Mouse (Mus musculus) layer of hippocampus, adult 18-20 months (tissue): ENCODE data around the gene Slc15a5. TPM values are rescaled to one million over a fixed set of nuclear protein-coding genes. Genes with fewer than 3 reads are reported as not detected.
A peak's percentile ranks its signal among the peaks of the same experiment; 100 is the strongest.
"Not testable (repeated sequence)": the region's sequence is repeated elsewhere in the genome, so short reads cannot be mapped to it uniquely, and the experiment has no call there.

Experiments used
- DNase-seq, 2 experiments: peaks; one replicate each; pipeline ENCODE4 v3.0.0; 2022; ENCODE audit warnings: low spot score in 2 of 2
- long read RNA-seq: library from polyadenylated mRNA; stranded (forward); transcript quantifications from one replicate; pipeline ENCODE4 v2.0.0, GENCODE M21; 2021
- total RNA-seq, 2 experiments: library from RNA; stranded (reverse); gene quantifications; 2 replicates each; pipeline ENCODE4 v1.2.3; 2021

The Slc15a5 gene
- not detected for total RNA-seq
- long read RNA-seq, result 0 reads

GRCm38 (mm10) chr6:138079816-138080215 lies at the start of gene Slc15a5:
Gene Slc15a5 (minus strand): TSS chr6:138079916.
- no peak for DNase-seq

- no peak for DNase-seq
Measured at GRCm38 (mm10) chr6:138128392-138129335, 48.9 kb upstream of the Slc15a5 start.

DNA sequence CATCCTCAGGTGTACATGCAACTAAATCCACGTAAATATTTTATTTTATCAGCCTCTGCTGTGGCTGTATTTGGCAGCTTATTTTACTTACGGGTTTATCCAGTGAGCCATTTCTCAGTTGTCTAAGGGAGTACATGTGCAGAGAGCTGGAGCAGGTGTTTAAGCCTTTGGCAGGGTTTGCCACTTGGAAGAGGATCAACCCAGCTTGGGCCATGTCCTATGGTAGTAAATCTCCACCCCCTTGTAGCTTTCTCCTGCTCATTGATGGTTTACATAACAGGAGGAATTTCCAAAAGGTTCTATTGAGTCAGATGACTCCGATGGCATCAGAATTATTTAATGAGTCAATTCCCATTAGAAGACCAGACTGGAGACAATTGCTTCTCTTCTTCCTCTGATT lies 37.8 kb upstream of the Slc15a5 start:
- DNase-seq, result peak in 1 of 2 experiments; percentile 12

GRCm38 (mm10) chr6:138104559-138104958 lies 24.8 kb upstream of the Slc15a5 start:
- DNase-seq, result no peak

GRCm38 (mm10) chr6:138102940-138103339 lies 23.2 kb upstream of the Slc15a5 start:
- no peak for DNase-seq

DNA sequence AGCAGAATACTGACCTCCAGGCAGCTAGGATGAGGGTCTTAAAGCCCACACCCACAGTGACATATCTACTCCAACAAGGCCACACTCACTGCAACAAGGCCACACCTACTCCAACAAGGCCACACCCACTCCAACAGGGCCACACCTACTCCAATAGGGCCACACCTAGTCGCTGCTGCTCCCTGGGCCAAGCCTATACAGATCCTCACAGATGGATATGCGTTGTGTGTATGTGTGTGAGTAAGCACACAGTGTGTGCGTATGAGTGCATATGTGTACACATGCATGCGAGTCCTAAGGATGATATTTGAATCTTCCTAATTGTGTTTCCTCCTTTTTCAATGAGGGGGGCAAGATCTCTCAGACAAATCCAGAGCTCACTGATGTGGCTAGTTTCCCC lies 22.1 kb upstream of the Slc15a5 start:
- no peak for DNase-seq

DNA sequence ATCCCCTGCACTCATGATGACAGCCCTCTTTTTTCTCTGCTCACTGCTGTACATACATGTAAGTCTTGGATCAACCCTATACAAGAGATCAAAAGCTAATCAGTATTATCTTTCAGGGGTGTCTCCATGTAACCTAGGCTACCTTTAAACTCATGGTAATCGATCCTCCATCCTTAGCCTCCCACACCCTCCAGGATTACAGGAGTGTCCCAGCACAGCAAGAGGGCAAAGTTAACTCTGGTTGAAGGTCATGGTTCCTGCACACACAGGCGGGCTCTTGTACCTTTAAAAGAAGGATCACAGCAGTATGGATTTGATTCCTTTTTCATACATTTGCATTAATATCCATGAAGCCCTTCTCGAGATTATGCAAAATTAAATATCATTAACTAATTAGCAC lies 19.9 kb upstream of the Slc15a5 start:
- no peak for DNase-seq

GRCm38 (mm10) chr6:138095060-138095459 lies 15.3 kb upstream of the Slc15a5 start:
- no peak for DNase-seq

GRCm38 (mm10) chr6:138092432-138092831 lies 12.7 kb upstream of the Slc15a5 start:
- DNase-seq, result no peak

- no peak for DNase-seq
Measured at GRCm38 (mm10) chr6:138089084-138089483, 9.4 kb upstream of the Slc15a5 start.

- DNase-seq, result not testable (repeated sequence)
Measured at GRCm38 (mm10) chr6:138086421-138086820, 6.7 kb upstream of the Slc15a5 start.

DNA sequence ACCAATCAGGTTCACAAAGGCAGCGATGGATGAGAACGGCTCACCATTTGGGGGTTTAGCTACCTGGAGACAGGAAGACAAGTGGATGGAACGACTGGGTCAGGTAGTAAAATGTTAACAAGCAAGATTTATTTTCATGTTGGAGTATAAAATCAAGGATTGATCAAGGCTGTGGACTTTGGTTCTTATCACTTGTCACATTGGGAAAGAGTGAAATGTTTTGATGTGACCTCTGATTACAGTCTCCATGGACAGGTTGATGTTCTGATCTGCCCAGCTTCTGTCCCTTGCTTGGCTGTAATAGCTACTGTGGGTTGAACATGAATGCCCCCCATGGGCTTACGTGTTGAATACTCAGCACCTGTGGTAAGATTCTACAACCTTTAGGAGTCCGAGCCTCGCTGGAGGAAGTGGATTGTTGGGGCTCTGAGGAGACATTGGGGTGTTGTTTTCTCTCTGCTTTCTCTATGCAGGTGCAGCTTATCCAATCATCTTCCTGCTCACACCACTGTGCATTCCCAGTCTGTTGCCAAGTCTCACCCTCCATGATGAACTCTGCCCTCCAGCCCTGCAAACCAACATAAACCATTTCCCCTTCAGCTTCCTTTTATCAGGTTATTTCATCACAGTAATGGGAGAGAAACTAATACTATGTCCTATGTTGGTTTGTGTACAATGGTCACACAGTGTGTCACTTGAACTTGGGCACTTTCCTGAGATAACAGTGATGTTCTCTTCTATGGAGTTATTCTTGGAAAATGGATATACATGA lies 1.2 kb upstream of the Slc15a5 start:
- DNase-seq, result no peak

DNA sequence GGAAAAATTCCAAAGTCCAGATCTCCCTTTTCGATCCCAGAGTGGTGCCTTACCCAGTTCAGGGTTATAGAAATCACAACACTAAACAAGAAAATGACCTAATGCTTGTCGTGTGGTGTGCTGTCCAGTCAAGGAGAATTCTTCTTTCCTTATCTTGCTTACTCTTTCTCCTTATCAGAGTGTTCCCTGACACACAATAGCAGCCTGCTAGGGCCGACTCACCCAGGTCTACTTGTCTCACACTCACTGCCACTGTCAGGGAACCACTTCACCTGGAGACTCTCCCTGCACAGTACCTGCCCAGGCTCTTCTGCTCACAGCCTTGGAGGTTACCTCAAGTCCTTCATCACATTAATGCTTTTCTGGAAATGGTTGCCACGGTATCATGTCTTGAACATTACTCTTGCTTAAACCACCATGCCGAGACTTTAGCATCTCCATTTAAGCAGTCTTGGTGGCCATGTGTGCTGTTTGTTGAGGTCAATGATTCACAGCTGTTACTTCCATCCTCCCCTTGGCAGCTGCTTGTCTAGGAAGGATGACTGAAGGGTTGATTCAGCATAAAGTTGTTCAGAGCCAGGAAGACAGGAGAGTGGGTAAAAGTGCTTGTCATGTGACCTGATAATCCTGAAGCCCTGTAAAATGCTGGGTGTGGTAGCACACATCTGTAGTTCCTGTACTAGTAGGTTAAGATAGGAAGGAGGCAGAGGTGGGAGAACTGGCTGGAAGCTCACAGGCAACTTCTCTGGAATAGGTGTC lies 1.9 kb downstream of the Slc15a5 start:
- no peak for DNase-seq

GRCm38 (mm10) chr6:138075723-138076122 lies 4.0 kb downstream of the Slc15a5 start:
- DNase-seq, result no peak

DNA sequence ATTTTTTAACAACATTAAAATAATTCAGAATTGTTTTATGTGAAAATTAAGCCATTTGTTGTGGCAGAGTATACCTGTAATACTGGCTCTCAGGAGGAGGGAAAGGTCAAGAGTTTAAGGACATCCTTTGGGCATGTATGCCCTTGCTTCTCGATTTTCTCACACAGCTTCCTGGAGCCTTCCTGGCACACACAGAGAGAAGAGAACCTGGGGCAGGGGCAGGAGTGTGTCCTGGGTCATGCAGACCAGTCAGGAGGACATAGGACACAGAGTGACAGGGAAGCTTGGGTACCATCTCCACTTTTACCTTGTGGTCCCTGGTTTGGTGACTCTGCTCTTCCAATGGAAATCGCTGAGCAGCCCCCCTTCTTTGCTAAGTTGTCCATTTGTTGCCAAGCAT lies 6.2 kb downstream of the Slc15a5 start:
- no peak for DNase-seq

DNA sequence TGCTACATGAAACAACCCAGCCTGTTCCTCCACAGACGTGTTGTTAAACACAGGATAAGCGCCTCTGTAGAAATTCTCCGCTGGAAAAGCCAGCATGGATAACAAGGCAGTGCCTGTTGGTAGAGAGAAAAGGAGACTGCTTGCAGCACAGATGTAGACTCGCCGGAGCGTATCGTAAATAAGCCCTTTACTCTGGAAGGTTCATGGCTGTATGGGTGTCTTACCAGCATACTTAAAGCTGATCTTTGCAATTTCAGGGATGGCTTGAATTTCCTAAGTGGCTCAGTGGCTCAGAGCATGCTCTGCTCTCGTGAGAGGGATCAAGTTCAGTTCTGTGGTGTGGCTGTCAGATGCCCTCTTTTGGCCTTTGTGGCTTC lies 6.8 kb downstream of the Slc15a5 start:
- DNase-seq, result no peak

GRCm38 (mm10) chr6:138072110-138072962 lies 7.4 kb downstream of the Slc15a5 start:
- DNase-seq, result no peak

GRCm38 (mm10) chr6:138071505-138072107 lies 8.1 kb downstream of the Slc15a5 start:
- DNase-seq, result no peak

DNA sequence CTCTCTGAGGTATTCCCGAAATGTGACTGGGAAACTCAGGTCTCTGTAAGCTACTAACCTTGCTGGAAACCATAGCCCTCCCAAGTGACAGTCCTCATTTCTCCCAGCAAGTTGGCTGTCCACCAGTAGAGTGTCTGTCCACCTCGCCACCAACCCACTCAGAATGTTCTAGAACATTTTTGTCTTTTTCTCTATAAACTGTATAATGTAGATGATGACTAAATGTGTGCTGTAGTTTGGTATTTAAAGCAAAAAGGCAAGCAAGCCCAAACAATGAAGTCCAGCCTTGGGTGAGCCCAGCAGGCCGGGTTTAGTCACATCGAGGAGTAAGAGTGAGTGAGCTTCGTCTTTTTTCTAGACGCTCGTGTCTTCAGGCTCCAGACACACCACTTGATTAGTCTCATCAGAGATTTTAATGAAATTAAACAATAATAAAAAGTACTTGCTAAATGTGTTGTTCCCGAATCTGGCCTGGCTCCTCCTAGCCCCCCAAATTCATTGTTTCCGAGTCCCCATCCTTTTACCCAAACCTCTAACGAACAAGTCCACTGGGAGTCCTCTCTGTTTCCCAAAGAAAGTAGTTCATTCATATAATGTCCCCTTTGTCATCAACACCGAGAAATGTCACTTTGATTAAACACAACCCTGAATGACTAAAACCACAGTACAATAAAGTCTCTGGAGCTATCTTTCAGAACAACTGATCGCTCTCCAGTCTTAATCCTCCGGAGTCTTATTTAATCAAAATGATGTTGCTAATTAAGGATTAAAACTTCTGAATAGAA lies 8.8 kb downstream of the Slc15a5 start:
- DNase-seq, result no peak
